Mouse (Mus musculus): ENCODE data around the gene Gm39115.
"Not testable (repeated sequence)": the region's sequence is repeated elsewhere in the genome, so short reads cannot be mapped to it uniquely, and the experiment has no call there.

The Gm39115 gene

GRCm38 (mm10) chr7:142135934-142136333 lies at the start of gene Gm39115:
Gene Gm39115 (minus strand): TSS chr7:142136034.
- DNase-seq (ENCODE audit: low read depth, low spot score) = not testable (repeated sequence)

GRCm38 (mm10) chr7:142181021-142181420 lies 45.2 kb upstream of the Gm39115 start:
- no peak for DNase-seq (ENCODE audit: low read depth, low spot score)

GRCm38 (mm10) chr7:142178685-142179084 lies 42.9 kb upstream of the Gm39115 start:
- DNase-seq (ENCODE audit: low read depth, low spot score) = no peak

GRCm38 (mm10) chr7:142175905-142176304 lies 40.1 kb upstream of the Gm39115 start, which contains the start of gene Krtap5-2:
Gene Krtap5-2 (minus strand): TSS chr7:142176005.
- not testable (repeated sequence) for DNase-seq (ENCODE audit: low read depth, low spot score)

- DNase-seq (ENCODE audit: low read depth, low spot score) = no peak
Observed at GRCm38 (mm10) chr7:142169836-142170235, 34.0 kb upstream of the Gm39115 start.

- not testable (repeated sequence) for DNase-seq (ENCODE audit: low read depth, low spot score)
Observed at GRCm38 (mm10) chr7:142165639-142166038, 29.8 kb upstream of the Gm39115 start, which contains the start of gene Gm4553. Gene Gm4553 (minus strand): TSS chr7:142165739.

GRCm38 (mm10) chr7:142159366-142159765 lies 23.5 kb upstream of the Gm39115 start:
- DNase-seq (ENCODE audit: low read depth, low spot score) = no peak

- not testable (repeated sequence) for DNase-seq (ENCODE audit: low read depth, low spot score)
Observed at GRCm38 (mm10) chr7:142157013-142157412, 21.2 kb upstream of the Gm39115 start, which contains the start of gene Gm29735. Gene Gm29735 (minus strand): TSS chr7:142157113.

- DNase-seq (ENCODE audit: low read depth, low spot score) = no peak
Observed at GRCm38 (mm10) chr7:142155308-142155707, 19.5 kb upstream of the Gm39115 start.

GRCm38 (mm10) chr7:142152191-142152590 lies 16.4 kb upstream of the Gm39115 start:
- no peak for DNase-seq (ENCODE audit: low read depth, low spot score)

- DNase-seq (ENCODE audit: low read depth, low spot score) = no peak
Observed at GRCm38 (mm10) chr7:142148633-142149032, 12.8 kb upstream of the Gm39115 start.

- DNase-seq (ENCODE audit: low read depth, low spot score) = peak; percentile 19
Observed at GRCm38 (mm10) chr7:142146033-142146432, 10.2 kb upstream of the Gm39115 start.

GRCm38 (mm10) chr7:142145413-142145940 lies 9.6 kb upstream of the Gm39115 start:
- peak; percentile 56 for DNase-seq (ENCODE audit: low read depth, low spot score)

- no peak for DNase-seq (ENCODE audit: low read depth, low spot score)
Observed at GRCm38 (mm10) chr7:142144507-142144906, 8.7 kb upstream of the Gm39115 start, which contains the start of gene Gm45337. Gene Gm45337 (minus strand): TSS chr7:142144607.

GRCm38 (mm10) chr7:142143506-142144010 lies 7.7 kb upstream of the Gm39115 start:
- DNase-seq (ENCODE audit: low read depth, low spot score) = not testable (repeated sequence)

GRCm38 (mm10) chr7:142140696-142141095 lies 4.9 kb upstream of the Gm39115 start:
- no peak for DNase-seq (ENCODE audit: low read depth, low spot score)

GRCm38 (mm10) chr7:142134206-142134995 lies 1.4 kb downstream of the Gm39115 start:
- peak; percentile 9 for DNase-seq (ENCODE audit: low read depth, low spot score)

GRCm38 (mm10) chr7:142128843-142129242 lies 7.0 kb downstream of the Gm39115 start:
- DNase-seq (ENCODE audit: low read depth, low spot score) = no peak

- DNase-seq (ENCODE audit: low read depth, low spot score) = not testable (repeated sequence)
Observed at GRCm38 (mm10) chr7:142120629-142121028, 15.2 kb downstream of the Gm39115 start, which contains the start of gene Gm45618. Gene Gm45618 (minus strand): TSS chr7:142120729.

GRCm38 (mm10) chr7:142119632-142120031 lies 16.2 kb downstream of the Gm39115 start:
- no peak for DNase-seq (ENCODE audit: low read depth, low spot score)

GRCm38 (mm10) chr7:142104747-142105146 lies 31.1 kb downstream of the Gm39115 start:
- DNase-seq (ENCODE audit: low read depth, low spot score) = no peak

GRCm38 (mm10) chr7:142097776-142098175 lies 38.1 kb downstream of the Gm39115 start:
- peak; percentile 64 for DNase-seq (ENCODE audit: low read depth, low spot score)
